Mouse (Mus musculus): ENCODE data around the gene Sco2.

The Sco2 gene

GRCm38 (mm10) chr15:89373027-89373761, 452 bp downstream of the Sco2 start:
- peak; percentile 83 to 90 for DNase-seq (ENCODE audit: low spot score in 2 of 2)

GRCm38 (mm10) chr15:89372536-89372935, 1.1 kb downstream of the Sco2 start:
- DNase-seq (ENCODE audit: low spot score in 2 of 2): no peak

GRCm38 (mm10) chr15:89372068-89372467, 1.6 kb downstream of the Sco2 start:
- no peak for DNase-seq (ENCODE audit: low spot score in 2 of 2)

GRCm38 (mm10) chr15:89365141-89365551, 8.5 kb downstream of the Sco2 start:
- DNase-seq (ENCODE audit: low spot score in 2 of 2): no peak

- no peak for DNase-seq (ENCODE audit: low spot score in 2 of 2)
These were observed 10.6 kb downstream of the Sco2 start for GRCm38 (mm10) chr15:89363051-89363450.

GRCm38 (mm10) chr15:89358784-89359183, 14.9 kb downstream of the Sco2 start:
- DNase-seq (ENCODE audit: low spot score in 2 of 2): no peak

- peak in 1 of 2 experiments; percentile 45 for DNase-seq (ENCODE audit: low spot score in 2 of 2)
These were observed 17.3 kb downstream of the Sco2 start for GRCm38 (mm10) chr15:89356372-89356771.

GRCm38 (mm10) chr15:89355241-89356187, 18.1 kb downstream of the Sco2 start, which contains the start of the genes Lmf2 and Ncaph2:
TSS of gene Lmf2 (minus strand) at chr15:89355659.
TSS of gene Ncaph2 (plus strand) at chr15:89355719.
- peak; percentile 95 for DNase-seq (ENCODE audit: low spot score in 2 of 2)

GRCm38 (mm10) chr15:89354455-89354854, 19.2 kb downstream of the Sco2 start:
- no peak for DNase-seq (ENCODE audit: low spot score in 2 of 2)

- DNase-seq (ENCODE audit: low spot score in 2 of 2): no peak
These were observed 19.8 kb downstream of the Sco2 start for GRCm38 (mm10) chr15:89353837-89354236.

- no peak for DNase-seq (ENCODE audit: low spot score in 2 of 2)
These were observed 20.9 kb downstream of the Sco2 start for GRCm38 (mm10) chr15:89352795-89353194.

GRCm38 (mm10) chr15:89352054-89352453, 21.6 kb downstream of the Sco2 start:
- no peak for DNase-seq (ENCODE audit: low spot score in 2 of 2)

- no peak for DNase-seq (ENCODE audit: low spot score in 2 of 2)
These were observed 22.3 kb downstream of the Sco2 start for GRCm38 (mm10) chr15:89351302-89351701.

GRCm38 (mm10) chr15:89350447-89350846, 23.2 kb downstream of the Sco2 start:
- DNase-seq (ENCODE audit: low spot score in 2 of 2): no peak

- DNase-seq (ENCODE audit: low spot score in 2 of 2): no peak
These were observed 30.3 kb downstream of the Sco2 start for GRCm38 (mm10) chr15:89343325-89343724.

- no peak for DNase-seq (ENCODE audit: low spot score in 2 of 2)
These were observed 32.0 kb downstream of the Sco2 start for GRCm38 (mm10) chr15:89341678-89342077.

GRCm38 (mm10) chr15:89340136-89340535, 33.5 kb downstream of the Sco2 start:
- no peak for DNase-seq (ENCODE audit: low spot score in 2 of 2)

- DNase-seq (ENCODE audit: low spot score in 2 of 2): peak in 1 of 2 experiments; percentile 60
These were observed 34.0 kb downstream of the Sco2 start for GRCm38 (mm10) chr15:89339696-89340095.

GRCm38 (mm10) chr15:89336422-89336821, 37.2 kb downstream of the Sco2 start:
- no peak for DNase-seq (ENCODE audit: low spot score in 2 of 2)

GRCm38 (mm10) chr15:89334774-89335537, 38.7 kb downstream of the Sco2 start:
- DNase-seq (ENCODE audit: low spot score in 2 of 2): no peak

GRCm38 (mm10) chr15:89334271-89334670, 39.4 kb downstream of the Sco2 start, which contains the start of gene Miox:
TSS of gene Miox (plus strand) at chr15:89334398.
- no peak for DNase-seq (ENCODE audit: low spot score in 2 of 2)

GRCm38 (mm10) chr15:89326441-89326840, 47.2 kb downstream of the Sco2 start:
- DNase-seq (ENCODE audit: low spot score in 2 of 2): no peak
